9 mouse cellular contexts compared by ENCODE assay signal in genomic region chr12:112667619-112668297, GRCm38 (mm10). TPM values are rescaled to one million over a fixed set of nuclear protein-coding genes. Genes with fewer than 3 reads are reported as not detected.
DNase-seq lines count a peak whose midpoint lies in the region; ATAC-seq and TF ChIP-seq lines count a peak whose summit lies in the region.
"Had no signal": no experiment of that assay in that cellular context is flagged by ENCODE, and none has a peak within 500 bp of the region (broad histone marks: within the 10 kb centered on the region; RNA-seq: fewer than 3 reads in every experiment).

No protein-coding gene starts in this region.

- no peak overlapping the region for H3K4me3 ChIP-seq in kidney, adult 2 months (ENCODE audit: insufficient read depth, low read depth, low read length)
- peak overlapping the region; percentile 50 for H3K4me3 ChIP-seq in bone marrow macrophage, adult 2 months (ENCODE audit: insufficient read depth, low read length)
- H3K4me3 ChIP-seq: embryonic facial prominence, embryonic 15.5 days had no signal

- no peak overlapping the region for H3K27ac ChIP-seq in kidney, adult 2 months (ENCODE audit: insufficient read depth, low read depth, low read length)
- peak overlapping the region; percentile 88 for H3K27ac ChIP-seq in bone marrow macrophage, adult 2 months (ENCODE audit: insufficient read depth, low read depth, low read length)
- H3K27ac ChIP-seq: embryonic facial prominence, embryonic 15.5 days had no signal

- no peak for TF ChIP-seq CTCF in kidney, adult 2 months (conservative IDR thresholded peaks at IDR 0.05; ENCODE audit: insufficient read depth, insufficient read length, low read depth, low read length)
- no peak for TF ChIP-seq CTCF in bone marrow macrophage, adult 2 months (IDR thresholded peaks at IDR 0.05; ENCODE audit: low read depth, low read length)

- DNase-seq in kidney, adult 2 months = peak; percentile 46
- no peak for DNase-seq in kidney, postnatal 4 days
- DNase-seq in heart, postnatal 14 days = peak; percentile 64 to 68
- no peak for DNase-seq in T-cell, adult 2 months (ENCODE audit: low spot score)
- DNase-seq in right cerebral cortex, postnatal 4 days = no peak
- no peak for DNase-seq in embryo, embryonic 9.5 days (ENCODE audit: extremely low spot score)

- 50% methylated on average over 10 of the region's 10 CpGs for WGBS in kidney, adult 2 months

- ATAC-seq in megakaryocyte progenitor cell, adult 5-6 weeks (replicated peaks; ENCODE audit: poor library complexity) = peak; percentile 14; the same call in 1 of the 2 replicates

- H3K4me1 ChIP-seq in kidney, adult 2 months (ENCODE audit: control insufficient read depth, insufficient read depth, low read length) = peaks cover 2% of the 10 kb centered on the region; the same call in 1 of the 2 replicates
- peaks cover 65% of the 10 kb centered on the region for H3K4me1 ChIP-seq in bone marrow macrophage, adult 2 months (ENCODE audit: control insufficient read depth, insufficient read depth, low read length)

- H3K36me3 ChIP-seq in kidney, adult 2 months (ENCODE audit: control insufficient read depth, insufficient read depth, low read length) = no peaks in the 10 kb centered on the region

- no peak for TF ChIP-seq POLR2A in kidney, adult 2 months (IDR thresholded peaks at IDR 0.05; ENCODE audit: low read depth, low read length)
- TF ChIP-seq POLR2A in bone marrow macrophage, adult 2 months (IDR thresholded peaks at IDR 0.05; ENCODE audit: borderline replicate concordance, low read depth, low read length) = no peak

- intact Hi-C loops in heart, postnatal 14 days (cut with DNase I) = no loop called here

- H3K27me3 ChIP-seq in kidney, adult 2 months (replicated peaks; ENCODE audit: control insufficient read depth, insufficient read depth, low read length) = no peaks in the 10 kb centered on the region
- H3K27me3 ChIP-seq: embryonic facial prominence, embryonic 15.5 days had no signal

RNA-seq across cellular contexts. Expression of gene Akt1, which starts 6.9 kb away (rescaled TPM):
- polyA plus RNA-seq in kidney, adult 2 months (2012; rRNA removed) = 85.3 and 90.6 TPM in 2 replicates
- polyA plus RNA-seq in bone marrow macrophage, adult 2 months (2012; ENCODE audit: insufficient read depth, insufficient read length, missing spikeins) = 169 and 176 TPM in 2 replicates
- 100 to 1,000 TPM; 217 to 237 TPM for total RNA-seq in heart, postnatal 14 days (2021)
- 84.3 and 85.6 TPM in 2 replicates for total RNA-seq in megakaryocyte progenitor cell, adult 5-6 weeks (2015)
- total RNA-seq in megakaryocyte progenitor cell, adult 5-6 weeks (2017) = 74.8 and 96.1 TPM in 2 replicates

RNA-seq across cellular contexts. Expression of gene Zbtb42, which starts 10.9 kb away (rescaled TPM):
- polyA plus RNA-seq in kidney, adult 2 months (2012; rRNA removed) = 10.7 and 12.1 TPM in 2 replicates
- 9.2 and 10.1 TPM in 2 replicates for polyA plus RNA-seq in bone marrow macrophage, adult 2 months (2012; ENCODE audit: insufficient read depth, insufficient read length, missing spikeins)
- total RNA-seq in heart, postnatal 14 days (2021) = 1 to 10 TPM; 5.8 to 7.2 TPM
- 1.8 and 2.1 TPM in 2 replicates for total RNA-seq in megakaryocyte progenitor cell, adult 5-6 weeks (2015)
- 0.54 and 0.92 TPM in 2 replicates for total RNA-seq in megakaryocyte progenitor cell, adult 5-6 weeks (2017)

RNA-seq across cellular contexts. Expression of gene Siva1, which starts 23.3 kb away (rescaled TPM):
- 27.7 and 27.8 TPM in 2 replicates for polyA plus RNA-seq in kidney, adult 2 months (2012; rRNA removed)
- polyA plus RNA-seq in bone marrow macrophage, adult 2 months (2012; ENCODE audit: insufficient read depth, insufficient read length, missing spikeins) = 34.9 and 52.4 TPM in 2 replicates
- 10 to 100 TPM; 25.4 to 30.9 TPM for total RNA-seq in heart, postnatal 14 days (2021)
- total RNA-seq in megakaryocyte progenitor cell, adult 5-6 weeks (2015) = 163 and 168 TPM in 2 replicates
- total RNA-seq in megakaryocyte progenitor cell, adult 5-6 weeks (2017) = 291 and 325 TPM in 2 replicates

RNA-seq across cellular contexts. Expression of gene Adssl1, which starts 47.9 kb away (rescaled TPM):
- polyA plus RNA-seq in kidney, adult 2 months (2012; rRNA removed) = 8.1 and 10.4 TPM in 2 replicates
- 33.2 and 38.5 TPM in 2 replicates for polyA plus RNA-seq in bone marrow macrophage, adult 2 months (2012; ENCODE audit: insufficient read depth, insufficient read length, missing spikeins)
- total RNA-seq in heart, postnatal 14 days (2021) = 100 to 1,000 TPM; 119 to 129 TPM
- total RNA-seq in megakaryocyte progenitor cell, adult 5-6 weeks (2015) = 113 and 131 TPM in 2 replicates
- total RNA-seq in megakaryocyte progenitor cell, adult 5-6 weeks (2017) = 113 and 126 TPM in 2 replicates

RNA-seq across cellular contexts. Expression of gene Cep170b, which starts 52.5 kb away (rescaled TPM):
- polyA plus RNA-seq in kidney, adult 2 months (2012; rRNA removed) = 63.4 and 75.3 TPM in 2 replicates
- 8.5 and 17.7 TPM in 2 replicates for polyA plus RNA-seq in bone marrow macrophage, adult 2 months (2012; ENCODE audit: insufficient read depth, insufficient read length, missing spikeins)
- 1 to 10 TPM; 8.6 to 9.9 TPM for total RNA-seq in heart, postnatal 14 days (2021)
- total RNA-seq in megakaryocyte progenitor cell, adult 5-6 weeks (2015) = 0.59 and 2.1 TPM in 2 replicates
- total RNA-seq in megakaryocyte progenitor cell, adult 5-6 weeks (2017) = 1.1 and 4.7 TPM in 2 replicates

Comparison
In these comparisons a context has a peak if more than half of its experiments do, and no peak if none do; other contexts are left out.
1. DNase-seq: peak in kidney, adult 2 months (single experiment) and heart, postnatal 14 days (2 of 2); none in kidney, postnatal 4 days (0 of 2), T-cell, adult 2 months (single experiment), right cerebral cortex, postnatal 4 days (single experiment) and embryo, embryonic 9.5 days (single experiment).
2. RNA of gene Siva1, which starts 23.3 kb away (total RNA-seq): 163 to 325 TPM in megakaryocyte progenitor cell, adult 5-6 weeks; 25.4 to 30.9 TPM in heart, postnatal 14 days; every median in the first group is over 4 times any median in the second.